ENCODE assay signal across 15 mouse cellular contexts in genomic region chr5:149715571-149716328, GRCm38 (mm10). TPM values are rescaled to one million over a fixed set of nuclear protein-coding genes. Genes with fewer than 3 reads are reported as not detected.
DNase-seq lines count a peak whose midpoint lies in the region; ATAC-seq and TF ChIP-seq lines count a peak whose summit lies in the region.
"Had no signal": no experiment of that assay in that cellular context is flagged by ENCODE, and none has a peak within 500 bp of the region (broad histone marks: within the 10 kb centered on the region; RNA-seq: fewer than 3 reads in every experiment).

No protein-coding gene starts in this region.

- DNase-seq in kidney, postnatal 0 days (ENCODE audit: low spot score), result peak; percentile 59
- no peak for DNase-seq in kidney, postnatal 25 days
- peak; percentile 43 for DNase-seq in ZHBTc4 (ENCODE audit: low read depth, low spot score)
- DNase-seq in kidney, adult 18-20 months, result no peak
- no peak for DNase-seq in gastrocnemius, postnatal 10 days
- DNase-seq in cerebellum, adult 11-12 months, result no peak
- DNase-seq: adrenal gland, adult 8-10 months; cerebellum, adult 9-10 months; heart, adult 18-20 months; liver, postnatal 0 days had no signal

- no peaks in the 10 kb centered on the region for H3K4me1 ChIP-seq in kidney, postnatal 0 days (replicated peaks; ENCODE audit: insufficient read depth, low read length)
- peaks cover 9% of the 10 kb centered on the region for H3K4me1 ChIP-seq in embryonic facial prominence, embryonic 12.5 days
- peaks cover 14% of the 10 kb centered on the region for H3K4me1 ChIP-seq in limb, embryonic 12.5 days (replicated peaks)
- H3K4me1 ChIP-seq: megakaryocyte, embryonic 14.5 days had no signal

- H3K9ac ChIP-seq in kidney, postnatal 0 days (ENCODE audit: low read depth, low read length), result no peak overlapping the region
- no peak overlapping the region for H3K9ac ChIP-seq in embryonic facial prominence, embryonic 12.5 days
- no peak overlapping the region for H3K9ac ChIP-seq in limb, embryonic 12.5 days (replicated peaks)
- H3K9ac ChIP-seq: liver, postnatal 0 days had no signal

- no peak for ATAC-seq in kidney, postnatal 0 days (replicated peaks; ENCODE audit: low FRiP score, low read depth)
- ATAC-seq in embryonic facial prominence, embryonic 12.5 days (ENCODE audit: insufficient number of reproducible peaks, insufficient read depth, low FRiP score, low TSS enrichment), result peak; percentile 42; the same call in 1 of the 2 replicates
- ATAC-seq in limb, embryonic 12.5 days (ENCODE audit: insufficient number of reproducible peaks, insufficient read depth, low FRiP score, low TSS enrichment, low read depth), result peak; percentile 41; the same call in 1 of the 2 replicates
- ATAC-seq: liver, postnatal 0 days had no signal

- TF ChIP-seq CTCF in kidney, postnatal 0 days (IDR thresholded peaks at IDR 0.05; ENCODE audit: low read depth), result no peak

- H3K4me3 ChIP-seq in kidney, postnatal 0 days (replicated peaks; ENCODE audit: low read depth, low read length), result no peak overlapping the region
- H3K4me3 ChIP-seq in embryonic facial prominence, embryonic 12.5 days, result no peak overlapping the region
- no peak overlapping the region for H3K4me3 ChIP-seq in limb, embryonic 12.5 days (replicated peaks)
- H3K4me3 ChIP-seq: megakaryocyte, embryonic 14.5 days had no signal

- no peak overlapping the region for H3K4me2 ChIP-seq in kidney, postnatal 0 days (ENCODE audit: low read length)
- peak overlapping the region; percentile 22; the same call in 1 of the 2 replicates for H3K4me2 ChIP-seq in embryonic facial prominence, embryonic 12.5 days (replicated peaks)
- no peak overlapping the region for H3K4me2 ChIP-seq in limb, embryonic 12.5 days

- H3K27me3 ChIP-seq in kidney, postnatal 0 days (ENCODE audit: insufficient read depth, low read length), result no peaks in the 10 kb centered on the region
- no peaks in the 10 kb centered on the region for H3K27me3 ChIP-seq in embryonic facial prominence, embryonic 12.5 days
- H3K27me3 ChIP-seq in limb, embryonic 12.5 days, result no peaks in the 10 kb centered on the region
- H3K27me3 ChIP-seq: megakaryocyte, embryonic 14.5 days had no signal

- H3K9me3 ChIP-seq in kidney, postnatal 0 days (replicated peaks; ENCODE audit: low read length), result no peaks in the 10 kb centered on the region
- no peaks in the 10 kb centered on the region for H3K9me3 ChIP-seq in embryonic facial prominence, embryonic 12.5 days
- H3K9me3 ChIP-seq in limb, embryonic 12.5 days, result no peaks in the 10 kb centered on the region
- H3K9me3 ChIP-seq: G1E had no signal

- no peak overlapping the region for H3K27ac ChIP-seq in kidney, postnatal 0 days
- H3K27ac ChIP-seq in embryonic facial prominence, embryonic 12.5 days, result no peak overlapping the region
- peak overlapping the region; percentile 23 for H3K27ac ChIP-seq in limb, embryonic 12.5 days
- H3K27ac ChIP-seq: stomach, postnatal 0 days had no signal

- 34% methylated on average over 15 of the region's 15 CpGs for WGBS in kidney, postnatal 0 days
- WGBS in embryonic facial prominence, embryonic 12.5 days, result 30% methylated on average over 15 of the region's 15 CpGs
- WGBS in limb, embryonic 12.5 days, result 43% methylated on average over 15 of the region's 15 CpGs

- H3K36me3 ChIP-seq in kidney, postnatal 0 days (ENCODE audit: insufficient read depth, low read length), result no peaks in the 10 kb centered on the region
- H3K36me3 ChIP-seq in embryonic facial prominence, embryonic 12.5 days, result no peaks in the 10 kb centered on the region
- H3K36me3 ChIP-seq in limb, embryonic 12.5 days, result 0 out of 2 replicates have a peak, but pooled peaks cover 11% of the 10 kb centered on the region

RNA-seq across cellular contexts. Expression of gene B3glct, which starts 37.7 kb away (rescaled TPM):
- polyA plus RNA-seq in kidney, postnatal 0 days (2015; fragmentation: Nextera tagmentation; extraction: Ambion mirVana), result 15.4 and 16.3 TPM in 2 replicates
- polyA plus RNA-seq in embryonic facial prominence, embryonic 12.5 days (2016; fragmentation: Nextera tagmentation; extraction: Ambion mirVana), result 15.7 and 16.9 TPM in 2 replicates
- polyA plus RNA-seq in limb, embryonic 12.5 days (2016; fragmentation: Nextera tagmentation; extraction: Ambion mirVana), result 15.1 and 17.8 TPM in 2 replicates
- 1 to 10 TPM; 6.6 to 8.4 TPM for total RNA-seq in gastrocnemius, postnatal 10 days (2021)

Comparison
In these comparisons a context has a peak if more than half of its experiments do, and no peak if none do; other contexts are left out.
1. DNase-seq: peak in kidney, postnatal 0 days (single experiment) and ZHBTc4 (single experiment); none in kidney, postnatal 25 days (0 of 2), kidney, adult 18-20 months (single experiment), gastrocnemius, postnatal 10 days (single experiment) and cerebellum, adult 11-12 months (single experiment).